Mouse (Mus musculus) erythroblast, embryonic 14.5 days (primary cell): ENCODE measurements around the gene Usp49.

ENCODE experiments used
- GATA1 ChIP-seq: IDR thresholded peaks from 2 replicates; pipeline ENCODE4 v1.6.1; 2012; ENCODE audit warnings: low read length, inconsistent platforms, mixed read lengths
- TAL1 ChIP-seq: IDR thresholded peaks from 3 replicates; pipeline ENCODE4 v1.6.1; 2012; ENCODE audit warnings: low read length, inconsistent platforms, mixed read lengths

GRCm38 (mm10) chr17:47580962-47581361 lies 49.5 kb upstream of the Usp49 start:
- TF ChIP-seq GATA1 (no peak), TAL1 (no peak)
